Mouse (Mus musculus): ENCODE measurements around the gene C2cd5.

DNA sequence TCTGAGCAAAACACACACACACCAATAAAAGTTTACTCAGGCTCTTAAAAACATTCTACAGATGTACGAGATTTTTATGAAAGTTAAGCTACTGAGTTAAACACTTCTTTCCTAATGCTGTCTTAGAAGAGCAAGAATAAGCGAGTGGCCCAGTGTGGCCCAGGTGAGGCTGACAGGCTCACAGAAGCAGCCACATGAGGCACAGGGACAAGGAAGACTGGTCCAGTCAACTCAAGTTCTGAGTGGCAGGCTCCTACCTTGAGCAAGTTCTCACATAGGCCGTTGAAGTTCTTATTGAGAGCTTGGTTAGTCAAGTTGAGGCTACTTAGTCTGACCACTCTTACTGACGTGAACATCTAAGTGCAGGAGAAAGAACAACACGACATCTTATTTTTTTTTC is 69.4 kb downstream of the C2cd5 start:
- TF ChIP-seq ZC3H11A (IDR thresholded peaks at IDR 0.05; ENCODE audit: borderline replicate concordance, low read depth, low read length) (no peak), HCFC1 (IDR thresholded peaks at IDR 0.05; ENCODE audit: borderline replicate concordance, insufficient read depth, low read length) (no peak), CHD2 (IDR thresholded peaks at IDR 0.05; ENCODE audit: low read depth, low read length) (no peak), MAFK (IDR thresholded peaks at IDR 0.05; ENCODE audit: insufficient read depth, low read depth, low read length) (no peak), ZNF384 (IDR thresholded peaks at IDR 0.05; ENCODE audit: low read depth, low read length) (no peak)

Measured in ES-E14 (cell line).